Mouse (Mus musculus): Measurements from ENCODE around the gene Recql.

Recql gene

DNA sequence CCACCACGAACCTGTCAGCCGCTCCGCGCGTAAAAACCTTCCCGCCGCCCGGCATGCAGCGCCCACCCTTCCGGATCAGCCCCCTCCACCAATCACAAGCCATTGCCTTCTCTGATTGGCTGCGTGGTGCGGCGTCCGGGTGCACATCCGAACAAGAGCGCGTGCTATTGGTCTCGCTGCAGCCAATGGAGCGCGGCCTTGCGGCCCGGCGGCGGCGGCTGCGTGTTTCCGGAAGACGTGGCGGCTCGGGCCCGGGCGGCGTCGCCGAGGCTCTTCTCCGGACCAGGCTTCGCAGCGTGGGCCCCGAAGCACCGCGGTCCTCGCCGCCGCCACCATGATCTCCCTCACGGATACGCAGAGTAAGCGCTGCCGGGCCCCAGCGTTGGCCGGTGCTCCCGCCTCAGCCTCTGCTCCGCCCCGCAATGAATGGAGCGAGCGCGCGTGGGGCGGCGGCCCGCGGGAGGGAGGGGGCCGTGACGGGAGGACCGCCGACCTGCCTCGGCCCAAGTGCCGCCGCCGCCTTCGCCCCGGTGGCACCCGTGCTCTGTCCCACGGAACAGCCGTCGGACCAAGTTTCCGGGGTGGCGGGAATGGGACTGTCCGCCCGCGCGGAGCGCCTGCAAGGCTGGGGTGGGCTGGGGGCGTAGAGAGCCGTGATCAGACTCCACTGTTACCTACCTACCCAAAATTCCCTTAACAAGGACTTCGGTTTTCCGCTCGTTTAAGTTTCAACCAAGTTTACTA lies at the start of gene Recql, which contains the start of gene Golt1b:
Gene Recql, minus strand, starts transcription at position 77 of the 744 bp plus-strand sequence.
Gene Golt1b, plus strand, starts transcription at position 211 of the 744 bp plus-strand sequence.
- in situ Hi-C loops (cut with MboI, MseI) = loop anchor here (5.0 kb wide), 1 partner anchor 40 kb away; the partner anchor contains the start of gene Pyroxd1

GRCm38 (mm10) chr6:142429072-142429471 lies 42.2 kb upstream of the Recql start:
- in situ Hi-C loops (cut with MboI, MseI) = no loop called here

DNA sequence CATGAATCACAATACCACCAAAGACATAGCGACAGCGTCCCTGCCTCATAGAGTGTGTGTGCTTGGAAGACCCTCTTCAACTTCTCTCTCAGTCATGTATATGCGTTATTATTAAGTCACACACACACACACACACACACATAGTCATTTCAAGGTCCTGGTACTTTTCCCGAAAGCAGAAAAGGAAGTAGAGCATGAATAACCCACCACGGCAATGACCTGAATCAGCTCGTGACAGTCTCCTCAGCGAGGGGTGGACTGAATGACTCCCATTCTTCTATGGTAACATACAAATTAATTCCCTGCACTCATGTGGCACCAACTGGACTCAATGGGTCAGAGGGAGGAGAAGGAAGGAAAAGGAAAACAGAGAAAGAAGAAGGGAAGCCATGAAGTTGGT lies 38.1 kb upstream of the Recql start:
- in situ Hi-C loops (cut with MboI, MseI) = no loop called here

- in situ Hi-C loops (cut with MboI, MseI) = no loop called here
These were observed 27.7 kb upstream of the Recql start for GRCm38 (mm10) chr6:142414597-142414996.

DNA sequence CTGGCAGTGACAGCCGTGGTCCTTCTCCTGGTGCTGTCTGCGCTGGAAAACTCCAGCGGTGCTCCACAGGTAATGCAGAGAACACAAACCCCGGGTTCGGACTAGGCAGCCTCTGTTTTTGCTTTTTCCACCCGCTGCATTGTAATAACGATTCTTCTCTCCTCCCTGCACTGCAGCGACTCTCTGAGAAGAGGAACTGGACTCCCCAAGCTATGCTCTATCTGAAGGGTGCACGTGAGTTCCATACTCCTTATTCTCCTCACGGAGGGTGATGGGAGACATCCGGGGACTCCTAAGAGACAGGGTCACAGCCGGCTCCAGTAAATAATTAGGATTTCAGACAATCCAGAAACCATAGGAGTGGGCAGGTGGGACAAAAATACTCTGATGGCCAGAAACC lies 27.0 kb upstream of the Recql start:
- in situ Hi-C loops (cut with MboI, MseI) = no loop called here

DNA sequence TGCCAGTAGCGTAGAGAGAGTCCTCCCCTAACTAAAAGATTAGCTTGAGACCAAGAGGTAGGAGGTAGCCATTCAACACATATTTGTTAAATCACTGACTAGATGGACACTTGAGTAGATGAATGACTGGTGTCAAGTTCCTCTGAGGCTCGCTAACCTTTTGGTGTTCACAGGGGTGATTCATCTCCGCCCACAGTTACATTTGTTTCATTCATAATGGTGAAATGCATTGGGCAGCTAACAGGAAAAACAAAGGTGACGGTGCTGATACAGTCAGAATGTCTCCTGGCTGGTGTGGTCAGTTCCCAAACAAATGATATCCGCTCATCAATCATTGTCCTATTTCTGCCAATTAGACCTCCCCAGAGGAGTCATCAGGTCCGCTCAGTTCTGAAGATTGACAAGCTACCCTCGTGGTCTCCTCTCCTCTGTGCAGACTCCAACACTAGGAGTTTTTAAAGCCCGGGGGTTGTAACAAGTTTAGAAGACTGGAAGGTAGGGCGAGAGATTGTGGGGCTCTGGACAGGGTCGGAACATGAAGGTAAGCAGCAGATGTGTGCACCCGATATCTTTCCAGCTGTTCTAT lies 26.1 kb upstream of the Recql start, which contains the start of gene Spx:
Gene Spx, plus strand, starts transcription at position 536 of the 586 bp plus-strand sequence.
- in situ Hi-C loops (cut with MboI, MseI) = no loop called here

DNA sequence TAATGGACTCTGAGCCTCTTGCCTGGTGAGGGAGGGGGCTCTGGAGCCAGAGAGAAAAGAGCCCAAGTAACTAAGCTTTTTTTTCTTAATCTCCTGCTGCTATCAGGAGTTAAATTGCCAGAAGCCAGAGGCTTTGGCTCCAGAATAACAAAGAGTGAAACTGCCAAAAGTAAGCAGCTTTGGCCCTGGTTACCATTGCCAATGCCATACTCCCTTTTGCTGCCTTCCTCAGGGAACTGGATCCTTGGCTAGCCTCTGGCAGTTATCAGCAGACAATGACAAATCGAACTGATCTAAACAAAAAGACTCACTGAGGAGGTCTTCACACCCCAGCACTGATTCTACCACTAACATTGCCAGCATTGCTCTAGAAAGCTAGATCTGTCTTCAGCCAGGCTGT lies 24.3 kb upstream of the Recql start:
- in situ Hi-C loops (cut with MboI, MseI) = no loop called here

- in situ Hi-C loops (cut with MboI, MseI) = no loop called here
These were observed 8.9 kb upstream of the Recql start for GRCm38 (mm10) chr6:142395756-142396155.

DNA sequence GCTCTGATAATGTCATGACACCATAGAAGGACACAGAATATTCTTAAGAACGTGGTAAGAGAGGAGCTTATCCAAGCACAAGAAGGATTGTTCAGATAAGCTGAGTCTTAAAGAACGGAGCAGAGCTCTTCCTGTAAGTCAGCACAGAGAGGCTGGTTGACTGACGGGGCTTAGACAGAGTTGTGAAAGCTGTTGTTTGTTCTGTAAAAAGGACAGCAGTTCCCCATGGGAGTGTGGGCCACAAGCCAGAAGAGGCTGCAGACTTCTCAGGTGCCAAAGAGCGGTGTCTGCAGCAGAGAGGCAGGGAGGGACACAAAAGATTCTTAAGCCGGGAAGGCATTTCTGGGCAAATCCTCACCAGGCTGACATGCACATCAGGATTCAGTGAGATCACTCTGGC lies 7.8 kb upstream of the Recql start:
- in situ Hi-C loops (cut with MboI, MseI) = no loop called here

GRCm38 (mm10) chr6:142392312-142392711 lies 5.4 kb upstream of the Recql start:
- in situ Hi-C loops (cut with MboI, MseI) = no loop called here

DNA sequence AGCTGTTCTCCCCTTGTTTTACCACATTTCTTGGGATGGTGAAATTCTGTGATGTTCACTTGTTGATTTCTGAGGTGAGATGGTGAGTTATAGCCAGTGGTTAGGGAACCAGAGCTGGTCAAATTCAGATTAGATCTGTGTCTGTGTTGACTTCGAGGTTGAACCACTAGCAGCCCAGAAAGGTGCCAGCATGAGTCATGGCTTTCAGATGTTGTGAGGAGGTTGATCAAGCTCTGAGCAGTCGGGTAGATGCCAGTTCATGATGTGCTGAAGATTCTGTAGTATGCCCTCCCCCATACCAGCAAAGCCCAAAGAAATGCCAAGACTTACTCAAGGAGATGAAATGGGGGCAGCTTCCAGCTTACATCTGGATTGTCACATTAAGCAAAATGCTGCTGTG lies 2.2 kb upstream of the Recql start:
- in situ Hi-C loops (cut with MboI, MseI) = loop anchor here (5.0 kb wide), 1 partner anchor 42 kb away; the partner anchor contains the start of gene Pyroxd1

- in situ Hi-C loops (cut with MboI, MseI) = loop anchor here (5.0 kb wide), 1 partner anchor 41 kb away; the partner anchor contains the start of gene Pyroxd1
These were observed 926 bp upstream of the Recql start for GRCm38 (mm10) chr6:142387755-142388271.

DNA sequence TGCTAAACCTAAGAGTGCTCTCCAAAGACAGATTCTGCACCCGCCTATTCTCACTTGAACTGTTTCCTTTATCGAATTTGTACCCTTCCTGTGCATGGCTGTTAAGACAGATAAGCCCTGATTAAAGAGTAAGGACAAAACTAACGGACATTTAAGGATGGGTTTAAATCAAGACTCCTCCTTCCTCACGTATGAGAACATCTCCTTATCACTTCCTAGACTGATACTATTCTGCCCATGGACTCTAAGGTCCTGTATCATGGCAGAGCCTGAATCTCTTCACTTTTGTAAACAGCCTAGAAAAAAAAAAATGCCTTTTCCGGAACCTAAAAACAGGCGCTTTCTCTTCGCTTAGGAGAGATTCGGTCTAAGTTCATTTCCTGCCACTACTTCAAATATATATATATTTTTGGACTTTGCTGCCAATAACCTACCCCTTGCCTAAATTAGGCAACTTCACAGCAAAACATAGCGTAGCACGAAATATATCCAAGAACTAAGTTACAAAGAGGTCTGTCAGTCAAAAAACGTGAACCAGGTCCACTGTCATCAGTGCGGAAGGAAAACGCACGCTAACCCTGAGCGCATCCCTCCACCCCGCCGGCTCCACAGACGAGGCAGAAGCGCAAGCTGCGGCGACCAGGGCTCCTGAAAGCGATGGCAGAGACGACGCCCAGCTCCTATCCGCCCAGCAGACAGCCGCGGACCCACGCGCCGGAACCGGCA lies 439 bp downstream of the Recql start:
- in situ Hi-C loops (cut with MboI, MseI) = loop anchor here (5.0 kb wide), 1 partner anchor 39 kb away; the partner anchor contains the start of gene Pyroxd1

- in situ Hi-C loops (cut with MboI, MseI) = no loop called here
These were observed 2.4 kb downstream of the Recql start for GRCm38 (mm10) chr6:142384521-142384920.

- in situ Hi-C loops (cut with MboI, MseI) = no loop called here
These were observed 5.3 kb downstream of the Recql start for GRCm38 (mm10) chr6:142381615-142382014.

DNA sequence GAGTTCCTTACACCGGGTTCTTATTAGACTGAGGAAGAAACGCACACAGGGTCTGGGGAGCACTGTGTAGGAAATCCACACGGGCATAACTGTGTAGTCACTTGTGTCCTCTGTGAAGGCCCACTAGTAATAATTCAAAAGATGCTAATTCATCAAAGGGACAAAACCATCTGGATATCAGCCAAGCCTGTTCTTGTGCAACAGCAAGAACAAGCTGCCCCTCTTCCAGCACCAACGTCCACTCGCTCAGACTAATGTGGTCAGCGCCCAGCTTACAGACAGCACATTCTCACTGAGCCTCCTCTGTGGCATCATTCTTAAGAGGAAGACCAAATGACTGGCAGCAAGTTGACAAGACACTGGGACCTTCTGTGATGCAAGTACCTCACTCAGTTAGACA lies 6.9 kb downstream of the Recql start:
- in situ Hi-C loops (cut with MboI, MseI) = no loop called here

- in situ Hi-C loops (cut with MboI, MseI) = no loop called here
These were observed 8.1 kb downstream of the Recql start for GRCm38 (mm10) chr6:142378576-142379330.

- in situ Hi-C loops (cut with MboI, MseI) = no loop called here
These were observed 9.8 kb downstream of the Recql start for GRCm38 (mm10) chr6:142377081-142377480.

GRCm38 (mm10) chr6:142369568-142369967 lies 17.3 kb downstream of the Recql start:
- in situ Hi-C loops (cut with MboI, MseI) = no loop called here

DNA sequence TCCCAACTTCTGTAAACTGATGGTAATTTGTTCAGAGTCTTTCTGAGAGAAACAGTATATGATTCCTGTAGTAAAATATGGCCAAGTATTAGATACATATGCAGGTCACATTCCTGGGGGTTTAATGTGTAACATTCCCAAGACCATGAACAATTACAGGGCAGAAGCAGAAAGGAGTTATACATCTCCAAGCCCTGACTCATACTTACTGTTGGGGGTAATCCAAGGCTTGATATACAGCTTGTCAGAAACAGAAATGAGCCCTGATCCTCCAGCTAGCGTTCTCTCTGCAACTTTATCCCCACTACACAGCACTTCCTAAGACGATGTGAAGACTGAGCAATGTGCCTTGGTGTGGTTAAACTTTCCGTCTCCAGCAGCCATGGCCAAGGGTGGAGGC lies 19.3 kb downstream of the Recql start:
- in situ Hi-C loops (cut with MboI, MseI) = no loop called here

DNA sequence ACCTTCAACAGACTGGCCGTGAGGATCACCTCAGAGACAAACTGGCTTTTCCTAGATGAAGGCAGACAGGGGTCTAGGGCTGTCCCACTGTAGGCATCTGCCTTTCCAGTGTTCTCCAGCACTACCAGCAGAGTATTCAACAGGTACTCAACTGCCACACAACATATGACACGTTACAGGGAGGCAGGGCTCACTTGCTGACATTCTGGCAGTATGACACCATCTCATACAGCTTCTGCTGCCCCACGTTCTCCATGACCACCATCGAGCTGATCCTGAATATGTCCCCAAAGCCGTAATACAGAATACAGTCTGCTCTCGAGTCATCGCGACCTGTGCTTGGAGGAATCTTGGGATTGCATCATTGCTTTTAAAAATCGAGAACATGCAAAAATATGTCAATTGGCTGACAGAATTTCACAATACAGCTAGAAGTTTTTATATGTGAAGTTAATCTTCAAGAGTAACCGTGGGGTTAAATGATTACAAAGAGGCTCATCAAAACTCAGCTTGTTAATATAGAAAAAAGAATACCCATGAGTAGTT lies 20.3 kb downstream of the Recql start:
- in situ Hi-C loops (cut with MboI, MseI) = no loop called here

Data from regulatory T cell (primary cell).